Mouse (Mus musculus): Measurements from ENCODE around the gene Olfr1443. TPM values are rescaled to one million over a fixed set of nuclear protein-coding genes. Genes with fewer than 3 reads are reported as not detected.
"Not testable (repeated sequence)": the region's sequence is repeated elsewhere in the genome, so short reads cannot be mapped to it uniquely, and the experiment has no call there.

Gene Olfr1443
- polyA plus RNA-seq, 1 experiment from 2014 or later = not detected

DNA sequence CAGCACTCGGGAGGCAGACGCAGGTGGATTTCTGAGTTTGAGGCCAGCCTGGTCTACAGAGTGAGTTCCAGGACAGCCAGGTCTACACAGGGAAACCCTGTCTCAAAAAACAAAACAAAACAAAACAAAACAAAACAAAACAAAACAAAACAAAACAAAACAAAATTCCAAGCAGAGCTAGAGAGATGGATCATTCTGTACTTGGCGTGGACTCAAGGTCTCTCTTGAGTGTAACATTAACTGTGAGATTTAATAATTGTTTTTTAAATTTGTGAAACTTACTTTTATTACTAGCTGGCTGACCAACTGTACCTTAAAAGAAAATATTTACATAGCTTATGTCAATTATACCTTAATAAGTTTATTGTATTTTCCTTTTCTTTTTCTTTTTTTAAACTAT is 9.3 kb upstream of the Olfr1443 start:
- whole genome bisulfite sequencing = 88% methylated on average over 3 of the region's 3 CpGs
- H3K27me3 ChIP-seq (ENCODE audit: control insufficient read depth, insufficient read depth, low read length); H3K4me1 ChIP-seq (ENCODE audit: control insufficient read depth, insufficient read depth, low read length); DNase-seq (ENCODE audit: low spot score); H3K9ac ChIP-seq (replicated peaks; ENCODE audit: low read length); H3K9me3 ChIP-seq (replicated peaks; ENCODE audit: control insufficient read depth, low read length); H3K4me3 ChIP-seq (ENCODE audit: low read depth, low read length); H3K4me2 ChIP-seq (ENCODE audit: low read depth, low read length); H3K36me3 ChIP-seq (replicated peaks; ENCODE audit: control insufficient read depth, insufficient read depth, low read depth, low read length); H3K27ac ChIP-seq (replicated peaks; ENCODE audit: low read depth, low read length); ATAC-seq (replicated peaks; ENCODE audit: insufficient number of reproducible peaks, low FRiP score, low TSS enrichment, low read depth): not testable (repeated sequence)

DNA sequence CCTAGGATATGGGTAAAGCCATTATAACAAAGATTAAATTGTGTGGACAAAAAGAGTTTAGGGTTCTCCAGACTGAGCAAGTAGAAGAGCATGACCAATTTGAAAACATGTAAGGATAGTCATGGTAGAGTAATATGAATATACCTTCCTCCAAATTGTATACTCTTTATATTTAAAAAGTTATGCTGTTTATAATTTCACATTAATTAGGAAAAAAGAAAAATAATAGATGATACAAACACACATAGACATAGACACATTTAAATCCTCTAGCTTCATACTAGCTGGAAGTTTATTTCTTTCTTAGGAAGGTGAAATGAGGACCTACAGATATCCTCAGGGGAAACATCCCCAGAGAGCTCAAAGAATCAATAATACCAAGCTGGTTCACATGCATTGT is 7.8 kb upstream of the Olfr1443 start, which contains the start of gene Olfr1442:
Gene Olfr1442, plus strand, starts transcription at position 301 of the 400 bp plus-strand sequence.
- ATAC-seq (replicated peaks; ENCODE audit: insufficient number of reproducible peaks, low FRiP score, low TSS enrichment, low read depth) = no peak

DNA sequence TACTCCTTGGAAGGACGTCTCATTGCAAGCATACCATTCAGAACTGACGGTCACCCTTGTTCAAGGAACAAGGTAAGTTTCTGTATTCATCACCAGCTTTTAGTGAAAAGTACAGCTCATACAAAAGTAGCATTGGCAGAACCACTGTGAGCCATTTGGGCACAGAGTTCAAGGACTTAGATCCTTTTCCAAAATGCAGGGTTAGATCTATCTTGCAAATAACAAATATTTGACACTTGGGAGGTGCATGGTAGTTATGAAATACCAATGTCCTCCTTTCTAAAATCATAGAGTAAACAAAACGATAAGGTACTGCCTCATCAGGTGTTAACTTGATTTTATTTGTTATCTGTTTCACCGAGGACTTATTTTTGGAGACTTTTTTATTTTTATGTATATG is 6.9 kb upstream of the Olfr1443 start:
- H3K27me3 ChIP-seq (ENCODE audit: control insufficient read depth, insufficient read depth, low read length) = no peaks in the 10 kb centered on the region
- no peak for ATAC-seq (replicated peaks; ENCODE audit: insufficient number of reproducible peaks, low FRiP score, low TSS enrichment, low read depth)
- H3K9ac ChIP-seq (replicated peaks; ENCODE audit: low read length) = no peak overlapping the region
- DNase-seq (ENCODE audit: low spot score) = no peak
- 82% methylated on average over 4 of the region's 4 CpGs for WGBS
- H3K4me2 ChIP-seq (ENCODE audit: low read depth, low read length) = no peak overlapping the region
- H3K4me1 ChIP-seq (ENCODE audit: control insufficient read depth, insufficient read depth, low read length) = no peaks in the 10 kb centered on the region
- H3K4me3 ChIP-seq (ENCODE audit: low read depth, low read length) = no peak overlapping the region
- no peaks in the 10 kb centered on the region for H3K36me3 ChIP-seq (replicated peaks; ENCODE audit: control insufficient read depth, insufficient read depth, low read depth, low read length)
- no peaks in the 10 kb centered on the region for H3K9me3 ChIP-seq (replicated peaks; ENCODE audit: control insufficient read depth, low read length)
- H3K27ac ChIP-seq (replicated peaks; ENCODE audit: low read depth, low read length) = no peak overlapping the region

More for the DNA sequence above, 7.8 kb upstream of the Olfr1443 start, which contains the start of gene Olfr1442:
- DNase-seq (ENCODE audit: low spot score) = no peak
- no peaks in the 10 kb centered on the region for H3K4me1 ChIP-seq (ENCODE audit: control insufficient read depth, insufficient read depth, low read length)
- no peak within 1 kb of the TSS for H3K9ac ChIP-seq (replicated peaks; ENCODE audit: low read length)
- no peaks in the 10 kb centered on the region for H3K27me3 ChIP-seq (ENCODE audit: control insufficient read depth, insufficient read depth, low read length)
- H3K9me3 ChIP-seq (replicated peaks; ENCODE audit: control insufficient read depth, low read length) = no peaks in the 10 kb centered on the region
- H3K36me3 ChIP-seq (replicated peaks; ENCODE audit: control insufficient read depth, insufficient read depth, low read depth, low read length) = no peaks in the 10 kb centered on the region
- no peak within 1 kb of the TSS for H3K4me2 ChIP-seq (ENCODE audit: low read depth, low read length)
- no peak within 1 kb of the TSS for H3K4me3 ChIP-seq (ENCODE audit: low read depth, low read length)
- H3K27ac ChIP-seq (replicated peaks; ENCODE audit: low read depth, low read length) = no peak within 1 kb of the TSS

DNA sequence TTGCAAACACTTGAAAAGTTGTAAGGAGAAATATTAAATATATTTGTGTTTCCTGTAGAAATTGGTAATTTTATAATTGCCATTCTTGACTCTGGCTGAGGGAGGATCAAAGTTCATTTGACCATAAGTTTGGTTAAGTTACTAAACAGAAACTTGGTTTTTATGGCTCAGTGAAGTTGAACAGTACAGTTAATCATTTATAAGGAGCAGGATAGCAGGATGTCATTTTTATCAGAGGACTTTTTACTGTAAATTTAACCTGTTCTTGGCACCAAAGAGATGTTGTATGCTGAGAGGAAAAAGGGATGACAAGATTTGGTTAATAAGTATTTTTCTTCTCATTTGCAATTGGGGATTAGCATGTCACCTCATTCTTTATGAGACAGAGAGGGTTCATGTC is 6.7 kb downstream of the Olfr1443 start:
- Histone ChIP-seq H3K27me3 (ENCODE audit: control insufficient read depth, insufficient read depth, low read length) (no peaks in the 10 kb centered on the region), H3K4me1 (ENCODE audit: control insufficient read depth, insufficient read depth, low read length) (no peaks in the 10 kb centered on the region), H3K4me3 (ENCODE audit: low read depth, low read length) (no peak overlapping the region), H3K36me3 (replicated peaks; ENCODE audit: control insufficient read depth, insufficient read depth, low read depth, low read length) (no peaks in the 10 kb centered on the region), H3K27ac (replicated peaks; ENCODE audit: low read depth, low read length) (no peak overlapping the region), H3K9ac (replicated peaks; ENCODE audit: low read length) (no peak overlapping the region), H3K4me2 (ENCODE audit: low read depth, low read length) (no peak overlapping the region), H3K9me3 (replicated peaks; ENCODE audit: control insufficient read depth, low read length) (no peaks in the 10 kb centered on the region)
- no peak for DNase-seq (ENCODE audit: low spot score)
- ATAC-seq (replicated peaks; ENCODE audit: insufficient number of reproducible peaks, low FRiP score, low TSS enrichment, low read depth) = no peak

DNA sequence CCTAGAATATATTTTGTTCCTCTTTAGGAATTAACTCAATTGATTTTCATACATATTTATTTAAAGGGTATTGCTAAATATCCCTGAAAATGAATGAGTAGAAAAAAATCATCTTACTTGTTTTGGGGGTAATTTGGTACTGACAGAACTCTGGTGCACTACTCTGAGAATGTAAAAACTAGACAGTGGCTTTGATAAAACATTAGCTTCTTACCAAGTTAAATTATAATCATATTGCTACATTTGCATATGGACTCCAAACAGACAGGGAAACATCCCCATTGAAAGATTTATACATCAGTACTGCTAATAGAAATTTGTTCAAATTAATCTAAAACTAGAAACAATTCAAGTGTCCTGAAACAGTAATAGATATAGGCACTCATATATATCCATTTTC is 7.3 kb downstream of the Olfr1443 start:
- Histone ChIP-seq H3K4me1 (ENCODE audit: control insufficient read depth, insufficient read depth, low read length) (no peaks in the 10 kb centered on the region), H3K27ac (replicated peaks; ENCODE audit: low read depth, low read length) (no peak overlapping the region)

DNA sequence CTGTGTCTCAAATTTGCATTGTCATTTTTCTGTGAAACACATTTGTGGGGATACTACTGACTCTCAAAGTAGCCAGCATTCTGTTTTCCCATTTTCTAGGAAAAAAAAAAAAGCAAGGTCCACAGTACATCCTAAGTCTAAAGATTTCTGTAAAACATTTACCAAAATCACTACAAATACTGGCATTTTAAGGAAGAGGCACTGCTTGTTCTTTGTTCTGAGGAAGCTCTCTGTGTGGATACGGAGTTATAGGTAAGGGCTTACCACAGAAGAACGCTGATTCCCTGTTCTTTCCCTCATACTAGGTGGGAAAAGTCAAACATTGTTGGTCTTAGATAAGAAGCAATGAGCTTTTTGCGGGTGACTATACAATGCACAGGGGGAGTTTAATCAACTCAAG is 17.7 kb downstream of the Olfr1443 start, which contains the start of gene Keg1:
Gene Keg1, plus strand, starts transcription at position 197 of the 400 bp plus-strand sequence.
- ATAC-seq (replicated peaks; ENCODE audit: insufficient number of reproducible peaks, low FRiP score, low TSS enrichment, low read depth) = no peak
- no peak within 1 kb of the TSS for H3K4me2 ChIP-seq (ENCODE audit: low read depth, low read length)
- H3K27ac ChIP-seq (replicated peaks; ENCODE audit: low read depth, low read length) = no peak within 1 kb of the TSS
- no peaks in the 10 kb centered on the region for H3K36me3 ChIP-seq (replicated peaks; ENCODE audit: control insufficient read depth, insufficient read depth, low read depth, low read length)
- no peak for DNase-seq (ENCODE audit: low spot score)
- H3K4me1 ChIP-seq (ENCODE audit: control insufficient read depth, insufficient read depth, low read length) = no peaks in the 10 kb centered on the region
- no peaks in the 10 kb centered on the region for H3K9me3 ChIP-seq (replicated peaks; ENCODE audit: control insufficient read depth, low read length)
- H3K4me3 ChIP-seq (ENCODE audit: low read depth, low read length) = no peak within 1 kb of the TSS
- WGBS = 82% methylated on average over 3 of the region's 3 CpGs
- H3K27me3 ChIP-seq (ENCODE audit: control insufficient read depth, insufficient read depth, low read length) = no peaks in the 10 kb centered on the region
- no peak within 1 kb of the TSS for H3K9ac ChIP-seq (replicated peaks; ENCODE audit: low read length)

More for the DNA sequence above, 7.3 kb downstream of the Olfr1443 start:
- no peak for DNase-seq (ENCODE audit: low spot score)
- ATAC-seq (replicated peaks; ENCODE audit: insufficient number of reproducible peaks, low FRiP score, low TSS enrichment, low read depth) = no peak
- Histone ChIP-seq H3K4me2 (ENCODE audit: low read depth, low read length) (no peak overlapping the region), H3K36me3 (replicated peaks; ENCODE audit: control insufficient read depth, insufficient read depth, low read depth, low read length) (no peaks in the 10 kb centered on the region), H3K9ac (replicated peaks; ENCODE audit: low read length) (no peak overlapping the region), H3K9me3 (replicated peaks; ENCODE audit: control insufficient read depth, low read length) (no peaks in the 10 kb centered on the region), H3K27me3 (ENCODE audit: control insufficient read depth, insufficient read depth, low read length) (no peaks in the 10 kb centered on the region), H3K4me3 (ENCODE audit: low read depth, low read length) (no peak overlapping the region)

DNA sequence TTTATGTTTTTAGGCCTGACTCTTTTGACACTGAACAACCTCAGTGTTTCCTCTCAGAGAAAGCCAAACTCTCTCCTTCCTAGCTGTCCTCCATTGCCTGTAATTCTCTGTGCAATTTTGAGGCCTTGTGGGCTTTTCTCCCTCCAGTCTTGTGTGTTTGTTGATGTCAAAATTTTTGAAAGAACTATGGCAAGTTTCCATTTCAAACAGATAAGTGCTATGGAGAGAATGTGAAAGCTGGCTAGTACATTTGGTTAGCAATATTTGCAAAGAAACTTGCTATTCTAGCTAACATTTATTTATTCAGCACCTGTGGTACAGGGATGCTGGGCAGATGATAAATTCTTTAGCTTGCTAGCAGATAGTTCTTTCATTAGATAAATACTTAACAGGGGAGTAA is 18.3 kb downstream of the Olfr1443 start:
- Histone ChIP-seq H3K9ac (replicated peaks; ENCODE audit: low read length) (no peak overlapping the region), H3K4me2 (ENCODE audit: low read depth, low read length) (no peak overlapping the region), H3K36me3 (replicated peaks; ENCODE audit: control insufficient read depth, insufficient read depth, low read depth, low read length) (no peaks in the 10 kb centered on the region), H3K4me3 (ENCODE audit: low read depth, low read length) (no peak overlapping the region), H3K27ac (replicated peaks; ENCODE audit: low read depth, low read length) (no peak overlapping the region), H3K9me3 (replicated peaks; ENCODE audit: control insufficient read depth, low read length) (no peaks in the 10 kb centered on the region), H3K4me1 (ENCODE audit: control insufficient read depth, insufficient read depth, low read length) (no peaks in the 10 kb centered on the region), H3K27me3 (ENCODE audit: control insufficient read depth, insufficient read depth, low read length) (no peaks in the 10 kb centered on the region)
- no peak for DNase-seq (ENCODE audit: low spot score)
- ATAC-seq (replicated peaks; ENCODE audit: insufficient number of reproducible peaks, low FRiP score, low TSS enrichment, low read depth) = no peak

DNA sequence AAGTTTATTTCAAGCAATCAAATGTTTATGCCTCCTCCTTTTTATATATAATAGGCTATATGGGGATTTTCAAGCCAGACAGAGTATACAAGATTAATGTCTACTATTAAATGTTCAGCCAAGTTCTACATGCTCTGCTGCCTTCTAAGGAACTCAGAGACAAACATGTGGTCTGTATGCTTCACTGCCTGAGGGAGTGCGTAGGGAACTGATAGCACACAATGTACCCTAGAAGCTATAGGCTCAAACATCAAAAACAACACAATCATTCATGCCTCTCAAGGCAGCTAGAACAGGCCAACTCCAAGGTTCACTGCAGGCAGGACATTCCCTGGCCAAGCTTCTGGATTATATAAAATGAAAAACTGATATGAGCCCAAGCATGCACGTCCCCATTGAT is 30.5 kb downstream of the Olfr1443 start:
- Histone ChIP-seq H3K4me1 (ENCODE audit: control insufficient read depth, insufficient read depth, low read length) (no peaks in the 10 kb centered on the region), H3K9me3 (replicated peaks; ENCODE audit: control insufficient read depth, low read length) (no peaks in the 10 kb centered on the region), H3K4me3 (ENCODE audit: low read depth, low read length) (no peak overlapping the region), H3K36me3 (replicated peaks; ENCODE audit: control insufficient read depth, insufficient read depth, low read depth, low read length) (no peaks in the 10 kb centered on the region), H3K27me3 (ENCODE audit: control insufficient read depth, insufficient read depth, low read length) (no peaks in the 10 kb centered on the region), H3K4me2 (ENCODE audit: low read depth, low read length) (no peak overlapping the region), H3K9ac (replicated peaks; ENCODE audit: low read length) (no peak overlapping the region), H3K27ac (replicated peaks; ENCODE audit: low read depth, low read length) (no peak overlapping the region)
- DNase-seq (ENCODE audit: low spot score) (no peak), ATAC-seq (replicated peaks; ENCODE audit: insufficient number of reproducible peaks, low FRiP score, low TSS enrichment, low read depth) (no peak)
- 75% methylated on average over 2 of the region's 2 CpGs for WGBS
